Mouse (Mus musculus) splenic B cell, adult 2 months (primary cell): ENCODE results near the gene Ctla2b.
"Not testable (repeated sequence)": the region's sequence is repeated elsewhere in the genome, so short reads cannot be mapped to it uniquely, and the experiment has no call there.

ENCODE experiments used
- DNase-seq: peaks from one replicate; pipeline ENCODE4 v3.0.0-alpha.2; 2011; ENCODE audit warnings: low read depth, low spot score
- H3K27me3 ChIP-seq: 2 replicates; pipeline ENCODE4 v1.6.1; 2012; ENCODE audit warnings: mild to moderate bottlenecking, low read length, moderate library complexity, mixed read lengths; ENCODE audit not compliant: control insufficient read depth, poor library complexity, insufficient read depth, severe bottlenecking
- H3K36me3 ChIP-seq: 2 replicates; pipeline ENCODE4 v1.6.1; 2012; ENCODE audit warnings: mild to moderate bottlenecking, low read length, moderate library complexity, mixed read lengths; ENCODE audit not compliant: control insufficient read depth, poor library complexity, insufficient read depth, severe bottlenecking

Gene Ctla2b

GRCm38 (mm10) chr13:60897328-60897727, at the start of gene Ctla2b:
Gene Ctla2b, minus strand, starts transcription at chr13:60897447.
- H3K27me3 ChIP-seq: no peaks in the 10 kb centered on the region
- no peak for DNase-seq
- no peaks in the 10 kb centered on the region for H3K36me3 ChIP-seq

- H3K27me3 ChIP-seq, H3K36me3 ChIP-seq, DNase-seq: not testable (repeated sequence)
Measured at GRCm38 (mm10) chr13:60941884-60942283, 44.6 kb upstream of the Ctla2b start, which contains the start of gene Tpbpa. Gene Tpbpa, minus strand, starts transcription at chr13:60941984.

DNA sequence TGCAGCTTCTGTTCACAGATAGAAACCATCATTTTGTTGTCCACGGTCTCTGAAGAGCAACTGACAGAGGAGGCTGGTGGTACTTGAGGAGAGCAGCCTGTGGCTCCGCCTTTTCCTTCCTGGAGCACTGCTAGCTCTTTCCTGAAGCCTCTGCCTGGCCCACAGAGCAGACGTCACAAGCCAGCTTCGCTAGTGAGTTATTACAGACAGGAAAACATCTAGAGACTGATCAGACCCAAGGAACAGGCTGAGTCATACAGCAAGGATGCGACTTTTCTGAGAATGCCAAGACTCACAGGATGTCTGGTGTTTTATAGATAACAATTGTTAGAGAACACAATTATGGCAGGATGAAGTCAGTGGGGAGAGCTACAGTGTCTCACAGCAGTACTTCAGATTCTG, 39.3 kb upstream of the Ctla2b start, which contains the start of the genes Gm49391 and Ctla2a:
Gene Gm49391 (minus strand): TSS at position 72 of the 402 bp plus-strand sequence.
Gene Ctla2a (minus strand): TSS at position 126 of the 402 bp plus-strand sequence.
- Histone ChIP-seq H3K36me3 (no peaks in the 10 kb centered on the region), H3K27me3 (no peaks in the 10 kb centered on the region)
- DNase-seq: no peak

- not testable (repeated sequence) for H3K36me3 ChIP-seq, DNase-seq, H3K27me3 ChIP-seq
Measured at GRCm38 (mm10) chr13:60935490-60935889, 38.2 kb upstream of the Ctla2b start, which contains the start of gene Gm49393. Gene Gm49393, minus strand, starts transcription at chr13:60935590.

- H3K27me3 ChIP-seq, H3K36me3 ChIP-seq, DNase-seq: not testable (repeated sequence)
Measured at GRCm38 (mm10) chr13:60904780-60905179, 7.5 kb upstream of the Ctla2b start, which contains the start of gene Tpbpb. Gene Tpbpb, minus strand, starts transcription at chr13:60904880.

DNA sequence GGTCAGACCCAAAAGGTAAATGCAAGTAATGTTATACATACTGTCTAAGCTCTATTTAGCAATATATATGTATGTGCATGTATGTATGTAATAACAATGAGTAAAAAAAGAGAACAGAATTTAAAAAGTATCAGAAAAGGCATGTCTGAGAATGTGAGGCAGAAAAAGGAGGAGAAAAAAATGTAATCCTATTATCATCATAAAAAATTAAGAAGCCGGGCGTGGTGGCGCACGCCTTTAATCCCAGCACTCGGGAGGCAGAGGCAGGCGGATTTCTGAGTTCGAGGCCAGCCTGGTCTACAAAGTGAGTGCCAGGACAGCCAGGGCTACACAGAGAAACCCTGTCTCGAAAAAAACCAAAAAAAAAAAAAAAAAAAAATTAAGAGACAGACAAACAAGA, 453 bp downstream of the Ctla2b start, which contains the start of gene Gm49392:
Gene Gm49392 (minus strand): TSS at position 101 of the 400 bp plus-strand sequence.
- DNase-seq, H3K27me3 ChIP-seq, H3K36me3 ChIP-seq: not testable (repeated sequence)

DNA sequence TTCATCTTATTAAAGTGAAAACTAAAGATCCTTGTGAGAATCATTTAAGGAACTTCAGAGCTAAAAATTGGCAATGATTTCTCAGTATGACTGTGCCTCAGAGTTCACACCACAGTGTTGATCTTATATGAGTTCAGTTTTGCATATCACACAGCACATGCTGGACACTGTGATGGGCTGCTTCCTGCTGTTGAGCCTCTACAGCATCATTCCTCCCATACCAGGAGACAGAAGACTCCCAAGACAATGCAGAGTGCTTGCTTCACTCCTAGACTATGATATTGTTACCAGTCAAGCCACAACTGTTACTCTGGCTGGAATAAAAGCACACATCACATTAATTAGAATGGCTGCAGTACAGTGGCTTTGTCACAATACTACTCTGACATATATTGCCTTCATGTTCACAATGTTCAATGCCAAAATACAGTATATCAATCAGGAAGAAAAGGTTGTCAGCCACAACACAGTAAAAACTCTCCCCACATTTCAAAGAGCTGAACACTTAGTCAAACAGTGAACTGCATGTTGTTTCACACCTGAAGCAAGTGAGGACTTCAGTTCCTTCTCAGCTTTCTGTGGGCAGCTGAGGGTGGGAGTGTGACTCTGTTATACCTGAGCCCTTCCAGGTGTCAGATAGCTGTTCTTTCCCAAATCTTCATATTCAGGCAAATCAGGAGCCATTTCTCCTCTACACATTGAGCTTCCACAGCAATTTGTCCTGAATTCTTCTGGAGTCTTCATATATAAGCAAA, 1.7 kb downstream of the Ctla2b start:
- DNase-seq: no peak
- Histone ChIP-seq H3K36me3 (no peaks in the 10 kb centered on the region), H3K27me3 (no peaks in the 10 kb centered on the region)

- H3K27me3 ChIP-seq: no peaks in the 10 kb centered on the region
- no peaks in the 10 kb centered on the region for H3K36me3 ChIP-seq
- no peak for DNase-seq
Measured at GRCm38 (mm10) chr13:60892301-60892700, 4.9 kb downstream of the Ctla2b start.

DNA sequence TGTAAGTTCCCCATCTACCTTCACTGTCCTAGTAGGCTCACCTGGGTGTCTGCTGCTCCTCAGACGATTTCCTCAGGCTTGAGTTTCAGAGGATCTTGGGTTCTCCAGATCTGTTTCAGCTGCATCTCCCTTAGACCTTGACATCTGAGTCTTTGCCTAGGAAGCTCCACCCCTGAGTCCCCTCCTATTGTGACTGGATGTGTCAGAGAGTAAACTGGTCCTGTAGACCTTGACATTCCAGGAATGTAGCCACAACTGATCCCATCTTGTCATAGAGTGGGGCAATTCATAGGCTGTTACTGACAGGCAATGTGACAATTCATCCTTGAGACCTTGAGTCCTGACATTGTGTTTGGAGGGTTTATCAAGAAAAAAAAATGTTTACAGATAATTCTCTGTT, 33.0 kb downstream of the Ctla2b start, which contains the start of gene 4930486L24Rik:
Gene 4930486L24Rik (minus strand): TSS at position 195 of the 400 bp plus-strand sequence.
- H3K27me3 ChIP-seq: no peaks in the 10 kb centered on the region
- DNase-seq: no peak
- H3K36me3 ChIP-seq: no peaks in the 10 kb centered on the region

- H3K27me3 ChIP-seq: no peaks in the 10 kb centered on the region
- DNase-seq: no peak
- H3K36me3 ChIP-seq: no peaks in the 10 kb centered on the region
Measured at GRCm38 (mm10) chr13:60848241-60849120, 48.8 kb downstream of the Ctla2b start.
